Mouse (Mus musculus): ENCODE results near the gene Mpzl3. TPM values are rescaled to one million over a fixed set of nuclear protein-coding genes. Genes with fewer than 3 reads are reported as not detected.

The Mpzl3 gene
- polyA plus RNA-seq (2015; fragmentation: Nextera tagmentation; extraction: Ambion mirVana): 0.70 and 1.1 TPM in 2 replicates

DNA sequence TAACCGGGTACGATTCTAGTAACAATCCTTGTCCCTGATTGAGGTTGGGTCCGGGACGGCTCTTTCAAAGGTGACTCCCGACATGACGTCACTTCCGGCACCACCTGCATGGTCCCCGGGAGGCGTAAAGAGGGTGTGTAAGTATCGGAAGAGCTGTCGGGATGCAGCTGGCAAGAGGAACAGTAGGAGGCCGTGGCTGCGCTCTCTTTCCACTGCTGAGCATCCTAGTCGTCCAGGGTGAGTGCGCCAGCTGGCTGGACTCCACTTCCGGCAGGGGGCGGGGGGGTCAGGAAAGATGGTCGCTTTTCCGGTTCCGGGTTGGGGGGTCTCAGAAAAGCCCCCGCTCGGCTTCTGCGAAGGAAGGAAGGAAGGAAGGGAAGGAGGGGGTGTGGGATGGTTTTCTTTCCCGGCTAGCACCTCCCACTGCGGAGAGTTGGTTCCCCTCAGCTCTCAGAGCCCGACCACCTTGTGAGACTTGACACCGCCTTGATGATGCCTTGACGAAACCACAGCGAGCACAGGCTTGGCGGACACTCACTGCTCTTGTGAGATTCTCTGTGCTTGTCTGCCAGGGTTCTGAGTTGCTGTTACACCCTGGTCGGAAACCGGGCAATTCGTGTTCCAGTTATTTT is at the start of gene Mpzl3:
TSS of gene Mpzl3 (plus strand) at position 105 of the 632 bp plus-strand sequence.

GRCm38 (mm10) chr9:45009180-45010078 is 45.6 kb upstream of the Mpzl3 start, which contains the start of gene Cd3e:
TSS of gene Cd3e (minus strand) at chr9:45009627.

DNA sequence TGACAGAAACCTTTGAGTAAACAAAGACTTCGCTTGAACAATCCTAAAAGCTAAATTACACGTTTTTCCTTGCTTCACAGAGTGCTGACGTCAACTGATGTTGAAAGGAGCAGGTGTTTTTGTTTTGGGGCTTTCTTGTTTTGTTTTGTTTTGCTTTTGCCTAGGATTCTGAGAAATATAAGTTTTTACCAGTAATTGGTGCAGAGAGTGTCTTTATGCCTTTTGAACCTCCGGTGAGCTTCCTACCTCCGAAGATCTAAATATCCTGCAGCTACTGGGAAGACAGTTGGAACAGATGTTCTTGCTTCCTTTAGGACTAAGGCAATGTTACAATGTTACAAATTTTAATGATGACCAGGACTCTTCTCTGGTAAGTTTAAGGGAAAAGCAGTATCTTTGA is 15.5 kb upstream of the Mpzl3 start, which contains the start of gene Mpzl2:
TSS of gene Mpzl2 (plus strand) at position 301 of the 400 bp plus-strand sequence.

GRCm38 (mm10) chr9:45079011-45079410 is 24.0 kb downstream of the Mpzl3 start, which contains the start of gene Jaml:
TSS of gene Jaml (plus strand) at chr9:45079183.

DNA sequence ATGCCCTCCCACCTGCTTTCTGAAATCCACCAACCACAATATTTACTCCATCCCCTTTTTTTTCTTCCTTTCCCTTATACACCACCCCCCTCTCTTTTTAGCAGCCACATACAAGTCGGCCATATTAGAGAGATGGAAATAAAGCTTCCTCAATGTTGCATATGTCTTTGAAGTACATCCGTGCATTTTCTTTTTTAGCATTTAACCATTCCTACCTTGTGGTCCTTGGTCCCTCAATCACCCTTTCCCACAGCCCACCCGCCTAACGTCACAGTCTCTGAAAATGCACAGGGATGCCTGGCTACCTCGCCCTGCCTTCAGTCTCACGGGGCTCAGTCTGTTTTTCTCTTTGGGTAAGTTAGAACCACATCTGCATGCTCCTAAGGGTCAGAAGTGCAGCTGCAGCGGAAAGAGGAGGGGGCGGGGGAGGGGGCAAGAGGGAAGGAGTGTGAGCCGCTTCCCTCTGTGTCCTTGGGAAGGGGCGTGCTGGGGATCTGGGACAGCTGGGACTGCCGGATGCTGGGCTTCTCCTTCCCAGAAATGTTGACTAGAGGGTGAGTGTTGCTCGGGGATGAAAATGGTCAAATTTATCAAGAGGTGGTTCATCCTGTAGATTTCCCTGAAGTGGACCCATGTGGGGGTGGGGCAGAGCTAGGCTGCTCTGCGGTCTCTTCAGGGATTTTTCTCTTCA is 62.9 kb downstream of the Mpzl3 start, which contains the start of gene Scn2b:
TSS of gene Scn2b (plus strand) at position 42 of the 691 bp plus-strand sequence.

Other genes with a start within 250 kb of the Mpzl3 start
- gene Kmt2a, start 173.9 kb upstream of the Mpzl3 start, polyA plus RNA-seq (2015; fragmentation: Nextera tagmentation; extraction: Ambion mirVana): 6.8 and 7.2 TPM in 2 replicates
- gene Atp5l, start 134.4 kb upstream of the Mpzl3 start, polyA plus RNA-seq (2015; fragmentation: Nextera tagmentation; extraction: Ambion mirVana): 750 and 762 TPM in 2 replicates
- 10.6 and 11.0 TPM in 2 replicates for gene Ube4a, start 89.6 kb upstream of the Mpzl3 start, polyA plus RNA-seq (2015; fragmentation: Nextera tagmentation; extraction: Ambion mirVana)
- gene Cd3g, start 74.8 kb upstream of the Mpzl3 start, polyA plus RNA-seq (2015; fragmentation: Nextera tagmentation; extraction: Ambion mirVana): 1.8 and 3.4 TPM in 2 replicates
- 4.1 and 4.5 TPM in 2 replicates for gene Cd3d, start 73.4 kb upstream of the Mpzl3 start, polyA plus RNA-seq (2015; fragmentation: Nextera tagmentation; extraction: Ambion mirVana)
- 0.52 and 0.79 TPM in 2 replicates for gene Cd3e, start 45.6 kb upstream of the Mpzl3 start, polyA plus RNA-seq (2015; fragmentation: Nextera tagmentation; extraction: Ambion mirVana)
- gene Mpzl2, start 15.4 kb upstream of the Mpzl3 start, polyA plus RNA-seq (2015; fragmentation: Nextera tagmentation; extraction: Ambion mirVana): 0.42 and 0.55 TPM in 2 replicates
- 10.2 and 10.3 TPM in 2 replicates for gene Jaml, start 24.0 kb downstream of the Mpzl3 start, polyA plus RNA-seq (2015; fragmentation: Nextera tagmentation; extraction: Ambion mirVana)
- 0.38 and 0.42 TPM in 2 replicates for gene Scn2b, start 62.6 kb downstream of the Mpzl3 start, polyA plus RNA-seq (2015; fragmentation: Nextera tagmentation; extraction: Ambion mirVana)
- 0.19 and 0.24 TPM in 2 replicates for gene Scn4b, start 83.2 kb downstream of the Mpzl3 start, polyA plus RNA-seq (2015; fragmentation: Nextera tagmentation; extraction: Ambion mirVana)
- 0.28 and 0.34 TPM in 2 replicates for gene BC049352, start 126.8 kb downstream of the Mpzl3 start, polyA plus RNA-seq (2015; fragmentation: Nextera tagmentation; extraction: Ambion mirVana)
- 0.12 TPM in 1 of 2 replicates, not detected in the other for gene Tmprss4, start 148.9 kb downstream of the Mpzl3 start, polyA plus RNA-seq (2015; fragmentation: Nextera tagmentation; extraction: Ambion mirVana)
- 3.3 and 5.8 TPM in 2 replicates for gene Il10ra, start 214.0 kb downstream of the Mpzl3 start, polyA plus RNA-seq (2015; fragmentation: Nextera tagmentation; extraction: Ambion mirVana)